Mouse (Mus musculus) c-Kit-negative CD71-positive TER-119-positive erythroid progenitor cells, embryonic 14.5 days (primary cell): Measurements from ENCODE around the gene 2310009B15Rik.

ENCODE experiments used
- DNase-seq: peaks from one replicate; pipeline ENCODE4 v3.0.0-alpha.2; 2013; ENCODE audit warnings: low read depth, low spot score

2310009B15Rik gene

GRCm38 (mm10) chr1:138842315-138842714 is 14.3 kb downstream of the 2310009B15Rik start:
- no peak for DNase-seq

- DNase-seq, result no peak
Observed at GRCm38 (mm10) chr1:138841306-138842095, 15.2 kb downstream of the 2310009B15Rik start.

DNA sequence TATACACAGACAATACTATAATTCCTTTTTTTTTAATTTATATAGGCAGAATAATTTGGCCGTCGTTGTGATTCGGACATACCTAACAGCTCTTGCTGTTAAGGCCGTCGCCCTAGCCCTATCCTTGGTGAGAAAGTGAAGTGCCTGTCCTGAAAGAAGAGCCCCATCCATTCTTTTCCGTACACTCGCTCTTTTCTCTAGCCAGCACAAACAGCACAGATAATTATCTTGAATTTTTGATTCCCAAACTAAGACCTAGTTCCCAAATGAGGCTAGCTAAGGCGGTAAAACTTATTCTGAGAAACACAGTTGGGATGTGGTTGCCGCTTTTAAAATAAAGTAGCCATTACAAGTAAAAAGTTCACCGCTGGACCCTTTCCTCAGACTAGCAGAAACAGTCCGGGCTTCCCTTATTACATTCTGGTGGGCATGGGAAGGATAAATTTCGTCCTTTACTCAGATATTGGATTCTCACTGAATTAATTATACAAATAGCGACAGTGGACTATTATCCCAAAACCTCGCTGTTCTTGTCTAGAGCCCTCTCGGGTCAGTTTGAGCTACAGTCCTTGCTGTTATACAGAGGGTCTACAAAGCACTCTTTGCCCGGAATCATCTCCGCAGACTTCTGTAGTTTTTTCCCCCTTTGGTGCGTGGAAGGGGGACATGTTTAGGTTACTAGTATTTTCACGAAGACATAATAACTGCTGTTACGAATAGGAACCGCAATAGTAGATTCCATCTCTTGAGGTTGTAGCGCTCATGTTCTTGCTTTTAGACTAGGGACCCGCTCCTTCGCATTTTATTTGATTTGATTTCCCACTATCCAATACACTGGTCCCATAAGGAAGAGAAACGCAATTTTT is 16.0 kb downstream of the 2310009B15Rik start:
- DNase-seq, result no peak

GRCm38 (mm10) chr1:138839809-138840430 is 16.7 kb downstream of the 2310009B15Rik start:
- no peak for DNase-seq

- DNase-seq, result no peak
Observed at GRCm38 (mm10) chr1:138839291-138839690, 17.4 kb downstream of the 2310009B15Rik start.

GRCm38 (mm10) chr1:138837786-138838743 is 18.6 kb downstream of the 2310009B15Rik start:
- no peak for DNase-seq

DNA sequence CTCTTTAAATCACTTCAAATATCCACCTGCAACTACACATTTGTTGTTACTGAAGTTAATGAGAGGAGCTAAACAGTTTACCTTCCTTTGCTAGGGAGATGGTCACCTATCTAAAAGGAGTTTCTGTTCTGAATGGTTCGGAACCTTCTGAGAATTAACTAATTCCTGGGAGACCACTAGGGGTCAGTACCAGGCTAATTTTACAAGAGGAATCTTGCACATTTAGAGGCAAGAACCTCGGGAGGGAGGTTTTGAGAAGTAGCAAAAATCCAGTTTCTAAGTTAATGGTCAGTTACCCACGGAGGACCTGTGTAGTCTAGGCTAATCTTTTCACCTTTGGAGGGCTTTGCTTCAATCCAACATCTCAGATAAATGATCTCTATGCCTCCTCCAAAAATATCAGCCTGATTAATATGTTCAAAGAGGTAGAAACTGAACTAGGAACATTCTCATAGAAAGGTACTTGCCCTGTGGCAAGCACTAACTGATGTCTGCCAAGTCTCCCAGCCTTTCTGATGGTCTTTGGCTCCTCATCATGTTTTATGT is 21.2 kb downstream of the 2310009B15Rik start:
- no peak for DNase-seq

DNA sequence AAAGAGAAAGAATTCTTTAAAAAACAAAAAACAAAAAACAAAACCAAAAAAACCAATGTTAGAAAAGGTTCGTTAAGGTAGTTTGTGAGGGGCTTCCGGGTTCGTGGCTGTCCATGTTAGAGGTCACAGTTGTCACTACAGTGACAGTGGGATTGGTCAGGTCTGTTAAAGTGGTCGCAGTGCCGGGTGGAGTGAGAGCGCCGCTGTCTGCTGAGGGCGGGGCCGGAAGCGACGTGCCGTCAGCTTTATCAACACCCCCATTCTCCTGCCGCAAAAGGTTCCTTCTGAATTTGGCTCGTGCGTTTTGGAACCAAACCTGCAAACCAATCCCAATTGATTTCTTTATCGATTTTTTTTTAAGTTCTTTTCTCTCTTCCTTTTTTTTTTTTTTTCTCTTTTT is 25.3 kb downstream of the 2310009B15Rik start:
- no peak for DNase-seq

DNA sequence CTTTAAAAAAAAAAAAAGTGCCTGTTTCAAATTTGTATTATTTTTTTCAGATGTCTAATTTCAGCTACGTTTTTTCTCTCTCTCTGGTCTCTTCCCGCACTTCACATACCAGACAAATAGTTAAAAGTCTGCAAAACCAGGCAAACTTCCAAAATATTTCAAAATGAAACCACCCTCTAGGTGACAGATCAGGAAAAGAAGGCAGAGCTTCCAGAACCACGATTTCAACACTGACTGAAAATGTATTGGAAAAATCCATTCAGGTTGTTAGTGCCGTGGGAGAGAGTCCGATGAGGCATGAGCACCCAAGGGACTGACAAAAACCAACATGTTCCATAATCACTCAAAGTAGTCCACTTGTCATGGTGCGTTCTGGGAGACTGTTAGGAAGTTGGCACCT is 29.8 kb downstream of the 2310009B15Rik start:
- DNase-seq, result no peak

DNA sequence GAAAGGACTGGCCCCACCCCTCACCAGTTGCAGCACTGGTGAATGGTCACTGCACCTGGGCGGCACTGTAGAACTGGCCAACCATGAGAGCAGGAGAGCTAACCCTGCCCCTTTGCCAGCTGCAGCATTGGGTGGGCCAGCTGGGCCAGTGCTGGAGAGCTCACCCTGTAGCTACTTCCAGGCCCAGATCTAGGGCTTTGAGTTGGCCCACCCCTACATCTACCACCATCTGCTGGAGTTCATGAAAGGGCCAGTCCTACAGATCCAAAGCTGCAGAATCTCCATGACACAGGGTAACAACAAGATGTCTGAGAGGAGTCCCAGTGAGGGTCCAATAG is 33.7 kb downstream of the 2310009B15Rik start:
- DNase-seq, result no peak

DNA sequence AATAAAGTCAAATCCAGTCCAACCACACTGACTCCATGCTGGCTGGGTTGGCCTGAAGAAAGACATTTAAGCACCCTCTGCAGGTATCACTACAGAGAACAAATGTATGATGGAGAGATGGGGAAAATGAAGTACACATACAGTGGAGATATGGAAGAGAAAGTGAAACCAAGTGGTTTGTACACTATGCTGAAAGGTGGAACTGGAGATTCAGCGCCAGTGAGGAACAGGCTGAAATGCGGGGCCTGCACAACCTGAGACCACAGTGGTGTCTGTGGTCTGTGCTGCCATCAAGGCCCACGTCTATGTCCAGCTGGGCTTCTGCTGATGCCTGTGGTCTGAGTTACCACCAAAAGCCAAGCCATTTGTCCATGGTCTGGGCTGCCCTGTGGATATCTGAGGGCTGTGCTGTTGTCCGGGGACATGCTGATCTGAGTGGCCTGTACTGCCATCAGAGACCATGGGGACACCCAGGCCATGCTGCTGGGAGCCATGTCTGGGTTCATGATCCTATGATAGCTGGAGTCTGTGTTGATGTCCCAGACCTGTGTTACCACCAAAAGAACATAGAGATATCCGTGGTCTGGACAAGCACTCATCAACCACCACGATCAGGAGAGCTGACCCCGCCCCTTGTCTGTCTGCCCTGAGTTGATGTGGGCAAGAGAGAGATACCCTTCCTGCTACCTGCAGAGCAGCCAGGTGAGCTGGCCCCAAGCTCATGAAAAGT is 34.2 kb downstream of the 2310009B15Rik start:
- DNase-seq, result no peak
